Mouse (Mus musculus): ENCODE results near the gene Rnf227. TPM values are rescaled to one million over a fixed set of nuclear protein-coding genes. Genes with fewer than 3 reads are reported as not detected.

The Rnf227 gene
- polyA plus RNA-seq, 1 experiment, result 142 TPM

DNA sequence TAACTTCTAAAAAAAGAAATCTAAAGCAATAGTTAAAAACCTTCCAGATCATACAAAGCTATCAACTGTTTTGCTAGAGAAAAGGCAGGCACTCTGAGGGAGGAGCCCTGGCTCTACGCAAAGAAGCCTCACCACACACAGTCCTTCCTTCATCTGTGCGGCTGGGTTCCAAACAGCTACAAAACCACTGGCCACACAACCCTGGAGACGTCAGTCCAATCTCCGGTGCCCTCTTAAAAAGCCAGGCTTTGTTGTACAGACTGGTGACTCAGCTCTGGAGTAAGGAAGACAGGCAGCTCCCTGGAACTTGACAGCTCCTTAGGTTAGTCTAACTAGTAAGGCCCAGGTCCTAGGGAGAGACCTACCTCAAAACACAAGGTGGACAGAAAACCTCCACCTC lies 35.4 kb downstream of the Rnf227 start:
- H3K27ac ChIP-seq (ENCODE audit: insufficient read depth, low read length), result no peak overlapping the region
- H3K4me3 ChIP-seq (ENCODE audit: insufficient read depth, low read length), result no peak overlapping the region
- peaks cover 3% of the 10 kb centered on the region for H3K4me1 ChIP-seq (ENCODE audit: control insufficient read depth, insufficient read depth, low read length)
- no peak for TF ChIP-seq CTCF (IDR thresholded peaks at IDR 0.05; ENCODE audit: extremely low read depth, insufficient read depth, low read length)
- no peak for TF ChIP-seq POLR2A (IDR thresholded peaks at IDR 0.05; ENCODE audit: extremely low read depth, insufficient read depth, low read length)

DNA sequence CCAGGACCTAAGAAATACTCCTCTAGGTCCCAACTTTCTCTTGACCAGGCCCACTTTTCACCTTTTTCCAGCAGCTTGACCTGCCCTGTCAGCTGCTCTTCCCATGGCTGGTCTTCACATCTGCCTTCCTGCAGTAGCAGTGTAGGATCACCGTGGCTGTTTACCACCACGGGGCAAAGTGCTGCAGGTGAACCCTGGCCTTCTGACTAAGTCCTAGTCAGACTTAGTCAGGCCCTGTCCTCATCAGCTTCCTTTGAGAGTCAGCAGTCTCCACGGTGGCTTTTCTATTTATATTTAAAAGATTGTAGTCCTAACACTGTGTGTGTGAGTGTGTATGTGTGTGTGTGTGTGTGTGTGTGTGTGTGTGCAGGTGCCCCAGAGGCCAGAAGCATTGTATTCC lies 37.5 kb downstream of the Rnf227 start:
- no peak for TF ChIP-seq CTCF (IDR thresholded peaks at IDR 0.05; ENCODE audit: extremely low read depth, insufficient read depth, low read length)
- TF ChIP-seq POLR2A (IDR thresholded peaks at IDR 0.05; ENCODE audit: extremely low read depth, insufficient read depth, low read length), result no peak
- Histone ChIP-seq H3K27ac (ENCODE audit: insufficient read depth, low read length) (no peak overlapping the region), H3K4me1 (ENCODE audit: control insufficient read depth, insufficient read depth, low read length) (no peaks in the 10 kb centered on the region), H3K4me3 (ENCODE audit: insufficient read depth, low read length) (no peak overlapping the region)

DNA sequence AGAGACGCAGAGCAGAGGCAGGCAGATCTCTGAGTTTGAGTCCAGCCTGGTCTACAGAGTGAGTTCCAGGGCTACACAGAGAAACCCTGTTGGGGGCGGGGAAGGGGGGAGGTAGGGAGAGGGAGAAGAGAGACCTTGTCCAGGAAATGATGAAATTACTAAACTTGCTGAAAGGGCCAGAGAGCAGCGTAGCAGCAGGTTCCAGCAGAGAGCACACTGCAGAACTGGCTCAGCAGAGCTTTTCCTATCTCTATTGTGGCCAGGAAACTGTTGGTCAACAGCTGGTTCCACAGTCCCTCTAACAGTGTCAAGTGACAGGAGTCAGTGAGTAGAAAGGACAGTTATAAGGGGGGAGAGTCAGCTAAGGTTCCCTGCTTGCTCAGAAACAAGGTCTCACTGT lies 39.3 kb downstream of the Rnf227 start:
- Histone ChIP-seq H3K4me3 (ENCODE audit: insufficient read depth, low read length) (no peak overlapping the region), H3K27ac (ENCODE audit: insufficient read depth, low read length) (no peak overlapping the region), H3K4me1 (ENCODE audit: control insufficient read depth, insufficient read depth, low read length) (no peaks in the 10 kb centered on the region)
- TF ChIP-seq POLR2A (IDR thresholded peaks at IDR 0.05; ENCODE audit: extremely low read depth, insufficient read depth, low read length) (no peak), CTCF (IDR thresholded peaks at IDR 0.05; ENCODE audit: extremely low read depth, insufficient read depth, low read length) (no peak)

DNA sequence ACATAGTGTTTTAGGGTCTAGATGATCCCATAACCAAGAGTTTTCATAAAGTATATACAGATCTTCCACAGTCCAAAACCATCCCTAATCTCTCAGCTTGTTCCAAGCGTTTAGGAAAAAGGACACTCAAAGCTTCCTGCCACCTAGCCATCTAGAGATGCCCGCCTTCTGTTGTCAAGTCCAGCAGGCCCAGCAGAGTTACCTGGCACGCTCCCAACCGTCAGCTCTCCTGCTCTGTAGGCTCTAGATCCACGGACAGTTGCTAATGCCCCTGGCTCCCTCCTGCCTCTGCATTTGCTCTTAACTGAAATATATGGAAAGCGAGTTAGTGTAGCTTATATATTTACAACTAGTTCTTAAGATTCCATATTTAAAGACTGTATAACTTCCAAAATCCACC lies 41.1 kb downstream of the Rnf227 start:
- Histone ChIP-seq H3K4me3 (ENCODE audit: insufficient read depth, low read length) (no peak overlapping the region), H3K27ac (ENCODE audit: insufficient read depth, low read length) (no peak overlapping the region), H3K4me1 (ENCODE audit: control insufficient read depth, insufficient read depth, low read length) (no peaks in the 10 kb centered on the region)
- TF ChIP-seq CTCF (IDR thresholded peaks at IDR 0.05; ENCODE audit: extremely low read depth, insufficient read depth, low read length) (no peak), POLR2A (IDR thresholded peaks at IDR 0.05; ENCODE audit: extremely low read depth, insufficient read depth, low read length) (no peak)

DNA sequence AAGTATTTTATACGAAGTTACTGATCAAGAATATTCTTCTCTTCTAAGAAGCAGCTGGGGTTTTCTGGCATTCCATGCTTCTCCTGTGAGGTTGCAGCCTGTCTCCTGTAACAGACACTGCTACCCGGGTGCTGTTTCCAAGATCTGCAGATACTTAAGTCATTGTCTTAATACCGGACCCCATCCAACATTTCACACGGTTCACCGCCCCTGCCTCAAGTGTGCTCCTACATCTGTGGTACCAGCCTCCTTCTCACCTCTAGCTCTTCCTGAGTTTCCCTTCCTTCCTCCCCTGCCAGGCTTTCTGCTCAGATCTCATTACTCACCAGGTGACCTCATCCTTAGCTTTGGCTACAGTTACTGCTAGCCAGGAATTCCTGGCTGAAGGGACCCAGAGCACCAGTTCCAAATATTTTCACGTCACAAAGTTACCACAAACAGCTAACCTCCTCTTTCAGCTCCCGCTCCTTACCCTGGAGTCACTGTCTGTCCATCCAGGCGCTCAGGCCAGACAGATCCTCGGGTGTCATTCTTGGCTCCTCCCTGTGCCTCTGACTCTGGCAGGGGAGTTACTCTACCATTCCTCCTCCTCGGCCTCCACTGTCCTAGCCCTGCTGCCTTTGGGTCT lies 42.3 kb downstream of the Rnf227 start:
- TF ChIP-seq POLR2A (IDR thresholded peaks at IDR 0.05; ENCODE audit: extremely low read depth, insufficient read depth, low read length) (no peak), CTCF (IDR thresholded peaks at IDR 0.05; ENCODE audit: extremely low read depth, insufficient read depth, low read length) (no peak)
- Histone ChIP-seq H3K4me1 (ENCODE audit: control insufficient read depth, insufficient read depth, low read length) (no peaks in the 10 kb centered on the region), H3K4me3 (ENCODE audit: insufficient read depth, low read length) (no peak overlapping the region), H3K27ac (ENCODE audit: insufficient read depth, low read length) (no peak overlapping the region)

DNA sequence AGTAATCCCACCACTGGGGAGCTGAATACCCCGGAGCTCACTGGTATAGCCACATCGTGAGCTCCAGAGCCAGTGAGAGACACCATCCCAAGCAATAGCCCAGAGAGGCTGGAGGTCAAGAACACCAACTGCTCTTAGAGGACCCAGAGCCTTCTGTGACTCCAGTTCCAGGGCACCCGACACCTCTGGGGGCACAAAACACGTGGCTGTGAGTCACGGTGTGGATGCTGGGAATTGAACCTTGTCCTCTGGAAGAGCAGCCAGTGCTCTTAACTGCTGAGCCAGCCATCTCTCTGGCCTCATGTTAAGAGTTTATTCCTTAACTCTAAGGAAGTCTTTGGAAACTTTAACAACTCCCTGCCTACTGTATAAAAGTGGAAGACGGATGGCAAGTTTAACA lies 44.7 kb downstream of the Rnf227 start:
- Histone ChIP-seq H3K27ac (ENCODE audit: insufficient read depth, low read length) (no peak overlapping the region), H3K4me1 (ENCODE audit: control insufficient read depth, insufficient read depth, low read length) (peaks cover 2% of the 10 kb centered on the region; the same call in 1 of the 2 replicates), H3K4me3 (ENCODE audit: insufficient read depth, low read length) (no peak overlapping the region)
- TF ChIP-seq POLR2A (IDR thresholded peaks at IDR 0.05; ENCODE audit: extremely low read depth, insufficient read depth, low read length) (no peak), CTCF (IDR thresholded peaks at IDR 0.05; ENCODE audit: extremely low read depth, insufficient read depth, low read length) (no peak)

DNA sequence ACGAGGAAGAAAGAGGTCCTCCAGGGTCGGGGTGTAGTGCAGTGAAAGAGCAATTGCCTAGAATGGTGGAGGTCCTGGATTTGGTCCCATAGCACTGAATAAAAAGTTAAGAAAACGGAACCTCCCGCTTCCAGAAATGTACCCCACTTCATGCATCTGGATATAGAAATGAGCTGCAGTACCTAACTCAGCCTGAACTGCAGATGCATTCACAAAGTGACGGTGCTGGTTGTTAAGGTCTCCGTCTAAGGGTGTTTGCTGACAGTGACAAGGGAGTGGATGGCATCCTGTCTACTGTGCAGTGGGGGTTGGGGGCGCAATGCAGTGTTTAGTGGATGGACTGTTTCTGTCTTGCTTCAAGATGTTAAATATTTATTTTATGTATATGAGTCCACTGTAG lies 46.5 kb downstream of the Rnf227 start:
- peaks cover 2% of the 10 kb centered on the region; the same call in 1 of the 2 replicates for H3K4me1 ChIP-seq (ENCODE audit: control insufficient read depth, insufficient read depth, low read length)
- no peak overlapping the region for H3K4me3 ChIP-seq (ENCODE audit: insufficient read depth, low read length)
- H3K27ac ChIP-seq (ENCODE audit: insufficient read depth, low read length), result no peak overlapping the region
- TF ChIP-seq POLR2A (IDR thresholded peaks at IDR 0.05; ENCODE audit: extremely low read depth, insufficient read depth, low read length), result no peak
- TF ChIP-seq CTCF (IDR thresholded peaks at IDR 0.05; ENCODE audit: extremely low read depth, insufficient read depth, low read length), result no peak

DNA sequence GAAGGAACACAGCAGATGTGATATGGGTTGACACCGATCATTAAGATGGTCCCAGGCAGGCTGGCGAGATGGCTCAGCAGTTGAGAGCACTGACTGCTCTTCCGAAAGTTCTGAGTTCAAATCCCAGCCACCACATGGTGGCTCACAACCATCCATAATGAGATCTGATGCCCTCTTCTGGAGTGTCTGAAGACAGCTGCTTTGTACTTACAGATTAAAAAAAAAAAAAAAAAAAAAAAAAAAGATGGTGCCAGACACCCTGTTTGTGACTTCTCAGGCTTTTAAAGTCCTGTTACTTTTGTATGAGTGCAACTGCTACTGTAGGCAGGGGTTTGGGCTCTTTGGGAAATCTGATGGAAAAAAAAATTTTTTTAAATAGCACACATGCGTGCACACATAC lies 48.4 kb downstream of the Rnf227 start:
- no peak overlapping the region for H3K4me3 ChIP-seq (ENCODE audit: insufficient read depth, low read length)
- TF ChIP-seq POLR2A (IDR thresholded peaks at IDR 0.05; ENCODE audit: extremely low read depth, insufficient read depth, low read length) (no peak), CTCF (IDR thresholded peaks at IDR 0.05; ENCODE audit: extremely low read depth, insufficient read depth, low read length) (0 out of 2 replicates have a peak, but pooled peaks have one; percentile 3)
- H3K4me1 ChIP-seq (ENCODE audit: control insufficient read depth, insufficient read depth, low read length), result peaks cover 2% of the 10 kb centered on the region; the same call in 1 of the 2 replicates
- H3K27ac ChIP-seq (ENCODE audit: insufficient read depth, low read length), result no peak overlapping the region

DNA sequence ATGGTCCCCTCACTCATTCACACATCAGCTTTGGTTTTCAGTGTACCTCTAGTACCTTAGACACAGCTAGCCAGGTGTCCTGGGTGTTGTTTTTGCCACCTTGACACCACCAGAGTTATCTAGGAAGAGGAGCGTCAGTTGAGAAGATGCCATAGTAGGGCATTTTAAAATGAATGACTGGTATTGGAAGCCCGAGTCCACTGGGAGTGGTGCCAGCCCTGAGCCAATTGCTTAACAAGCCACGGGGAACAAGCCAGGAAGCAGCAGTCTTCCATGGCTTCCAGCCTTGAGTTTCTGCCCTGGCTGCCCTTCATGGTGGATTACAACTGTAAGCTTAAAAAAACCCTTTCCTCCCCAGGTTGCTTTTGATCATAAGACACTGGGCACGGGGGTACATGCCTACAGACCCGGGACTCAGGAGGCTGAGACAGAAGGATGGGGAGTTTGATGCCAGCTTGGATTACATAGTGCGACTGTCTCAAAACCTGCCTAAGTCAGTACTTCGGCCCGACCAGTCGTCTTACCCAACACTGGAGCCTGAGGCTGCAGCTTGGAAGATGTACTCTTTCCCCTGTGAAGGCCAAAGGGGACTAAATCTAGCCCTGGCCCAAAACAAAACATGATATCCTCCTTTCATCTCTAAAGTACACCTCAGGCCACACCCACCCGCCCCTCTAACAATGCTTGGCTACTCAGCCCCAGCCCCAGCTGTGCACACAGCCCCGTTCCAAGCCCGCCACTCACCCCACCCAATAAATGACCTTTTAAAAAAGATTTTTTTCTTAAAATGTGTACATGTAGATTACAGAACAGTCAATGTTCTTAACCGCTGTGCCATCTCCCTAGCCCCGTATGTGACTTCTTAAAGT lies 49.5 kb downstream of the Rnf227 start:
- H3K4me3 ChIP-seq (ENCODE audit: insufficient read depth, low read length), result no peak overlapping the region
- H3K27ac ChIP-seq (ENCODE audit: insufficient read depth, low read length), result no peak overlapping the region
- no peak for TF ChIP-seq CTCF (IDR thresholded peaks at IDR 0.05; ENCODE audit: extremely low read depth, insufficient read depth, low read length)
- TF ChIP-seq POLR2A (IDR thresholded peaks at IDR 0.05; ENCODE audit: extremely low read depth, insufficient read depth, low read length), result no peak
- H3K4me1 ChIP-seq (ENCODE audit: control insufficient read depth, insufficient read depth, low read length), result peaks cover 2% of the 10 kb centered on the region; the same call in 1 of the 2 replicates

Measured in cortical plate, adult 2 months (tissue).